Mouse (Mus musculus): ENCODE measurements around the gene Eaf2. TPM values are rescaled to one million over a fixed set of nuclear protein-coding genes. Genes with fewer than 3 reads are reported as not detected.

Eaf2 gene
- total RNA-seq (2021) = 1 to 10 TPM; 1.1 TPM

GRCm38 (mm10) chr16:36874583-36875275 lies at the start of gene Eaf2, which contains the start of gene Golgb1:
TSS of gene Eaf2 (minus strand) at chr16:36875003.
TSS of gene Golgb1 (plus strand) at chr16:36875140.
- DNase-seq (ENCODE audit: extremely low spot score in 1 of 2, low spot score in 2 of 2) = peak; percentile 98 to 99
- intact Hi-C loops (cut with DNase I) = loop anchor here (2.0 kb wide), 1 partner anchor 136 kb away; the partner anchor contains the start of gene Polq

GRCm38 (mm10) chr16:36924312-36924711 lies 49.5 kb upstream of the Eaf2 start:
- no peak for DNase-seq (ENCODE audit: extremely low spot score in 1 of 2, low spot score in 2 of 2)
- intact Hi-C loops (cut with DNase I) = no loop called here

DNA sequence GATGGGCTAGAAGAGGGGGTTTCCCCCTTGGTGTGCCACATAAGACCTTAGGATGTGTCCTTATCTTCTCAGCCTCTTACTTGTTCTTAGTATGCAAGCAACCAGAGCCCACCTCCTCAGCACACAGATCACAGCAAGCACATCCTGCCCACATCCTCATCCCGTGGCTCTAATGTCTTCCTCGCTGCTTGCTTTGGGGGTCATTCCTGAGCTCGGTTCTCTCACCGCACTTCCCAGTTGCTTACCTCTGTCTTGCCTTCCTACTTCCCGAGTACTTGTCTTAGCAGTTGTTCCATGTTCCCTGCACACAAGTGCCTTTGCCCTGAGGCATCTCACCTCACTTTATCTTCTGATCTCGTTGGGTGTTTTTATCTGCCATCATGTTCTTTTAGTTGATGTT lies 47.2 kb upstream of the Eaf2 start:
- intact Hi-C loops (cut with DNase I) = no loop called here
- DNase-seq (ENCODE audit: extremely low spot score in 1 of 2, low spot score in 2 of 2) = no peak

DNA sequence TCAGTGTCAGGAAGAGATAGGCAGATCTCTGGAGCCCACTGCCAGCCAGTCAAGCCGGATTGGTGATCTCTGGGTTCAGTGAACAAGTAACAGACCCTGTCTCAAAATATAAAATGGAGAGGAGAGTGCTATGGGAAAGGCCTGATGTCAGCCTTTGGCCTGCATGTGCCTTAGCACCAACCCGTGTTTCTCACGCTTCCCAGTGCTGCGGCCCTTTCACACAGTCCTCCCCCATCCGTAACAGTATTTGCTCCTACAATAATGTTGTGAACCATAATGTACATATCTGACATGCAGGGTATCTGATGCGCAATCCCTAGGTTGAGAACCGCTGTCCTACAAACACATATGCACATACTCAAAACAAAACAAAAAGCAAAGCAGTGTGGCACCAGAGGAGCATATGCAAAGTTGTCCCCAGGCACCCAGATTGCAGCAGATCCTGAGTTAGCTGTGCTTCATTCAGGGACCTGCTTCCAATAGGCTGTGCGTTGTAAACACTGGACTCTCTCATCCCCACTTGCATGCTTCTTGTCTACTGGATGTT lies 46.3 kb upstream of the Eaf2 start:
- intact Hi-C loops (cut with DNase I) = no loop called here
- no peak for DNase-seq (ENCODE audit: extremely low spot score in 1 of 2, low spot score in 2 of 2)

GRCm38 (mm10) chr16:36920410-36920809 lies 45.6 kb upstream of the Eaf2 start:
- intact Hi-C loops (cut with DNase I) = no loop called here
- DNase-seq (ENCODE audit: extremely low spot score in 1 of 2, low spot score in 2 of 2) = no peak

- DNase-seq (ENCODE audit: extremely low spot score in 1 of 2, low spot score in 2 of 2) = no peak
- intact Hi-C loops (cut with DNase I) = no loop called here
Observed at GRCm38 (mm10) chr16:36918505-36918904, 43.7 kb upstream of the Eaf2 start.

GRCm38 (mm10) chr16:36914195-36914594 lies 39.4 kb upstream of the Eaf2 start:
- intact Hi-C loops (cut with DNase I) = no loop called here
- no peak for DNase-seq (ENCODE audit: extremely low spot score in 1 of 2, low spot score in 2 of 2)

DNA sequence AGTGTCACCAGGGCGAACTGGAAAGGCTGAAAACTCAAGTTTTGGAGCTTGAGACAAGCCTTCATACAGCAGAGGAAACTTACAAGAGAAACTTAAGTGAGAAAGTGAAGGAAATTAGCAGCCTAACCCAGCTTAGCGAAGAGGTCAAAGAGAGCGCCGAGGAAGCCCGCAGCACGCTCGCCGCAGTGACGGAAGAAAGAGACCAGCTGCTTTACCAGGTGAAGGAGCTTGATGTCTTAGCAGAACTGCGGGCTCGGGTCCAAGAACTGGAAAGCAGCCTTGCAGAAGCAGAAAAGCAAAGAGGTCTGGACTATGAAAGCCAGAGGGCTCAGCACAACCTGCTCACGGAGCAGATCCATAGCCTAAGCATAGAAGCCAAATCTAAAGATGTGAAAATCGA lies 37.5 kb upstream of the Eaf2 start:
- DNase-seq (ENCODE audit: extremely low spot score in 1 of 2, low spot score in 2 of 2) = no peak
- intact Hi-C loops (cut with DNase I) = no loop called here

DNA sequence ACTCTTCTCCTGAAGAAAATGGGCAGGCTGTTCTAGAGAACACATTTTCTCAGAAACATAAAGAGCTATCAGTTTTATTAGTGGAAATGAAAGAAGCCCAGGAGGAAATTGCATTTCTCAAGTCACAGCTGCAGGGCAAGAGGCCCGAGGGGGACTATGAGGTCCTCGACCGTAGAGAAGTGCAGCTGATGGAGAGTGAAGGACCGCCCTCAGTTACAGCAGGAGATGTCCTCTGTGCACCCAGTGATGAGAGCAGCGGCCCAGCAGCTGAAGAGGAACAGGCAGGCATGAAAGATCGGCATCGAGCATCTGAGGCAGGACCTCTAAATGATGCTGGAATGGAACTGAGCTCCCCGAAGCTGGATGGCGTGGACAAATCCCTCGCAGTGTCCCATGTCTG lies 37.1 kb upstream of the Eaf2 start:
- intact Hi-C loops (cut with DNase I) = no loop called here
- DNase-seq (ENCODE audit: extremely low spot score in 1 of 2, low spot score in 2 of 2) = no peak

DNA sequence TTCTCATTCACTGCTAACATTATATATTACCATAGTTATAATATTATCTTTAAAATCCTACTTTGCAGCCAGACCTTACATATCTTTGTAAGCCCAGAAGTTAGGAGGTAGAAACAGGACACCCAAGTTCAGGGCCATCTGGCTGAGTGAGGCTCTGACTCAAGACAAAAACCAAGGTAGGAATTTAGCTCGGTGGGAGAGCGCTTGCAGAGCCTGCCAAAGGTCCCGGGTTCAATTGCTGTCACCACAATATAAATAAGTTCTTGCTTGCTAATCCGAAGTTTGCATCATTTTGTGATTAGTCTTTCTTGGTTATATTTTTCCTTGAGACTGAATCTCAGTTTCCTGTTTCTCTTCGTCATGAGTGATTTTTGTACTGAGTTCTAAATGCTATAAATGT lies 28.4 kb upstream of the Eaf2 start:
- DNase-seq (ENCODE audit: extremely low spot score in 1 of 2, low spot score in 2 of 2) = no peak
- intact Hi-C loops (cut with DNase I) = no loop called here

DNA sequence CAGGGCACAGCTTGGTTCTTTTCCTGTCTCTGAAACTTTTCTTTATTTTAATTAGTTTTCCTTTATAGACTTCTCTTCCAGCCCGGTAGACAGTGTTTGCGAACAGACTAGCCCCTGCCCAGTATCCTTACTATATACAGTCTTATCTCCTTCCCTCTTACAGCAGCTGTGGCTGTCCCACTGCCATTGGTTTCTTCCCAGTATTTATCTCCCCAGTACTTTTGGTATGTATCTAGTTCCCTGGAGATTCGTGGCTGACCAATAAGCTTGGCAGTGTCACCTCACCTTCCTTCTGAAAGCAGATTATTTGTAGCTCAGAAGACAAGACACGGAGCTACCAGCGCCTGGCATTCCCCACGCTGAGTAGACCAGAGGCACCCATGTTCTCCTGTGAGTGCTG lies 21.9 kb upstream of the Eaf2 start:
- no peak for DNase-seq (ENCODE audit: extremely low spot score in 1 of 2, low spot score in 2 of 2)
- intact Hi-C loops (cut with DNase I) = no loop called here

- DNase-seq (ENCODE audit: extremely low spot score in 1 of 2, low spot score in 2 of 2) = no peak
- intact Hi-C loops (cut with DNase I) = loop anchor here (5.0 kb wide), 1 partner anchor 46 kb away; no protein-coding TSS in a partner anchor
Observed at GRCm38 (mm10) chr16:36893317-36893716, 18.5 kb upstream of the Eaf2 start.

DNA sequence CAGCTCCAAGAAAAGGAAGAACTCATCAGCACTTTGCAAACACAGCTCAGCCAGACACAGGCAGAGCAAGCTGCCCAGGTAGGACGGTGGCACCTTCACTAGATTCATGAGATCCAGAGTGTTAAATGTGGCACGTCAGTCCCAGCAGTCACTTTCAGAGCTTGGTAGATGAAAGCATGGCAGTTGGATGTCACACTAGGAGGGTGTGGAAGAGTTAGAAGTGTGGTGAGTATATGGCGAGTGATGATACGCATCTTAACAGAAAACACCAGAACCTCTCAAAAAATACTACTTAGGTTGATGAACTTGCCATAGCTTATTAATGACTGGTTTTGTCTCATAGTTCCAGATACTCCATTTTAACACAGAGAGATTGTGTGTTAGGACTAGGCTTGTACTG lies 16.6 kb upstream of the Eaf2 start:
- no peak for DNase-seq (ENCODE audit: extremely low spot score in 1 of 2, low spot score in 2 of 2)
- intact Hi-C loops (cut with DNase I) = loop anchor here (5.0 kb wide), 1 partner anchor 44 kb away; no protein-coding TSS in a partner anchor

- intact Hi-C loops (cut with DNase I) = loop anchor here (5.0 kb wide), 1 partner anchor 43 kb away; no protein-coding TSS in a partner anchor
- no peak for DNase-seq (ENCODE audit: extremely low spot score in 1 of 2, low spot score in 2 of 2)
Observed at GRCm38 (mm10) chr16:36890559-36890958, 15.8 kb upstream of the Eaf2 start.

GRCm38 (mm10) chr16:36887546-36887945 lies 12.7 kb upstream of the Eaf2 start:
- intact Hi-C loops (cut with DNase I) = no loop called here
- DNase-seq (ENCODE audit: extremely low spot score in 1 of 2, low spot score in 2 of 2) = no peak

- intact Hi-C loops (cut with DNase I) = no loop called here
- DNase-seq (ENCODE audit: extremely low spot score in 1 of 2, low spot score in 2 of 2) = no peak
Observed at GRCm38 (mm10) chr16:36885912-36886311, 11.1 kb upstream of the Eaf2 start.

DNA sequence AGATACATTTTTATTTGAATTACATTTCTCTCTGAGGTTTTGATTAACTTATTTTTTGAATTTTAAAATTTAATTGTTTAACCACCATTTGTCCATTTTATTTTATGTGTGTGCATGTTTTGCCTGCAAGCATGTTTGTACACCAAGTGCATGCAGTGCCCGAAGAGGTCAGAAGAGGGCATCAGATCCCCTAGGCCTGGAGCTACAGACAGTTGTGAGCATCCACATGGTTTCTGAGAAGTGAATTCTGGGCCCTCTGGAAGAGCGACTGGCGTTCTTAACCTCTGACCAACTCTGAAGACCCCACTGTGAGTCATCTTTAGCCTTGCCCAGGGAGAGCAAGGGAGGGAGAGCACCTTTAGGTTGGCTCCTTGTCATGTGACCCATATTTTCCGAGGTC lies 10.1 kb upstream of the Eaf2 start:
- peak in 1 of 2 experiments; percentile 44 for DNase-seq (ENCODE audit: extremely low spot score in 1 of 2, low spot score in 2 of 2)
- intact Hi-C loops (cut with DNase I) = no loop called here

DNA sequence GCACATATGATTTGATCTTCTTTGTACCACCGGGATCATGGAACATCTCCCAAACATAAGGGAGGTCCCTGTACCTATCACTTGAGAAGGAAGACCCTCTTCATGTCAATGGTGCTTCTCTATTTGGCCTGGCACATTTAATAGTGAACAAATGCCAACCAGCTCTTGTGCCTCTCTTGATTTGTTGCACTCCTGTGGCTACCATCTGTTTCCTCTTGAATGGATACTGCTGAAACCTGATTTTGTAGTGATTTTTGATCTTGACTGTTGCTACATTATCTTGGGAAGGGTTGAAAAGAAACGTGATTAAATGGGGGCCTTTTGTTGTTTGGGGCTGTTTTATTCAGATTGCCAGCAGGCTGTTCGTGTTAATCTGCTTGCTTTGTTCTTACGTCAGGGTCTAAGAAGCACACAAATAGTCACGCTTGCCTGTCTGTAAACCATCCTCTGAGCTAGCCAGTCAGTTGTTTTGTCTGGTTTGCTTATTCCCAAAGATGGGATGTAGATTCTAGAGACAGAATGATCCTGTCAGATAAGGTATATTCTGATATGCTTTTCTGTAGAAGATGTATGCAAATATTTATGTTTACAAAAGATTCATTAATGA lies 8.0 kb upstream of the Eaf2 start:
- intact Hi-C loops (cut with DNase I) = no loop called here
- DNase-seq (ENCODE audit: extremely low spot score in 1 of 2, low spot score in 2 of 2) = no peak

DNA sequence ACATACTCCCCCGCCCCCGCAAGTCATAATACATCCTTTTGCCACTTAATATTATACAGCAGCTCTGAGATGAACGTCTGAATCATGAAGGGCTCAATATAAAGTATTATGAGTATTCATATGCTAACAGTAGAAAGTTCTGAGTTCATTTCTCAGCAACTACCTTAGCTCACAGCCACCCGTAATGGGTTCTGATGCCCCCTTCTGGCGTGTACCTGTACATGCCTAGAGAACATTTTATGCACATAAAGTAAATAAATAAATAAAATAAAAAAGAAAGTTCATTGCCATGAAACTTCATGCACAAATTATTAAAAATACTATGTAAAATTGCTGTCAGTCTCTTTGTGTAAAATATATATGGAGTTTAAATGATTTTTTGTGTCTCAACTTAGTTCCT lies 2.5 kb upstream of the Eaf2 start:
- DNase-seq (ENCODE audit: extremely low spot score in 1 of 2, low spot score in 2 of 2) = no peak
- intact Hi-C loops (cut with DNase I) = no loop called here

DNA sequence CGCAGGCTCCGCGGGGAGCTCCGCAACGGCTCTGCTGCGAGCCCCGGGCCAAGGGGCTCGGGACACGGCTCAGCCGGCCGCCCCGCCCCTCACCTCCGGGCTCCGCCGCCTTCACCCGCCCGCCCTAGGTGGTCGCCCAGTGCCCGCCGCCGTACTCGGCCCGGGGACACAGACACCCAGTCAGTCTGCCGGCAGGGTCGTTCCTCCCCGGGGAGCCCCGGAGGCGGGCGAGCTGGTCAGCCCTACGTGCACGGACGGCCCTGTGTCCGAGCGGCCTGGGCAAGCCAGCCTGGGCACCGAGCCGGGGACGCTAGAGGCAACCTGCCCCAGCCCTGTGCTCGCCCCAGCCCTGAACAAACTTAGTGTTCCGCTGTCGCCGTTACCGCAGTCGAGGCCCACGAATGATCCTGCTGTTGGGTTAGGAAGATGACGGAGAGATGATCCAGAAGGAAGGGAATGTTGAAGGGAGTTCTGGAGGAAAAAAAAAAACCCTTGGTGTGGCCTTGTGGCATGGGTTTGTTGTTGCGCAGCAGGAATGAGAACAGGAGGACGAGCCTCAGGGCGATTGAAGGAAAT lies 561 bp upstream of the Eaf2 start:
- DNase-seq (ENCODE audit: extremely low spot score in 1 of 2, low spot score in 2 of 2) = peak; percentile 23 to 73
- intact Hi-C loops (cut with DNase I) = loop anchor here (2.0 kb wide), 1 partner anchor 135 kb away; the partner anchor contains the start of gene Polq
